Mouse (Mus musculus) lung, embryonic 15.5 days (tissue): Measurements from ENCODE around the gene Plxnd1. TPM values are rescaled to one million over a fixed set of nuclear protein-coding genes. Genes with fewer than 3 reads are reported as not detected.
A peak's percentile ranks its signal among the peaks of the same experiment; 100 is the strongest.

ENCODE experiments used
- ATAC-seq: fragments of 200-750 bp; cut with Nextera tagmentation; 2 replicates; pipeline ENCODE4 v1.8.0; 2017; ENCODE audit warnings: moderate number of reproducible peaks, borderline replicate concordance; ENCODE audit not compliant: low FRiP score, low TSS enrichment; ENCODE audit errors: extremely low read depth
- H3K27ac ChIP-seq: fragments of 300-500 bp; sonication (generic); 2 replicates; pipeline ENCODE4 v1.5.1; 2015; ENCODE audit warnings: moderate library complexity, mild to moderate bottlenecking, inconsistent platforms
- H3K27me3 ChIP-seq: fragments of 300-500 bp; sonication (generic); 2 replicates; pipeline ENCODE4 v1.6.1; 2015; ENCODE audit warnings: inconsistent platforms
- H3K36me3 ChIP-seq: fragments of 300-500 bp; sonication (generic); 2 replicates; pipeline ENCODE4 v1.6.1; 2015; ENCODE audit warnings: inconsistent platforms
- H3K4me1 ChIP-seq: fragments of 300-500 bp; sonication (generic); 2 replicates; pipeline ENCODE4 v1.6.1; 2015; ENCODE audit warnings: inconsistent platforms
- H3K4me2 ChIP-seq: fragments of 300-500 bp; sonication (generic); 2 replicates; pipeline ENCODE4 v1.6.1; 2015; ENCODE audit warnings: inconsistent platforms, mild to moderate bottlenecking, moderate library complexity
- H3K4me3 ChIP-seq: fragments of 300-500 bp; sonication (generic); 2 replicates; pipeline ENCODE4 v1.5.1; 2015; ENCODE audit warnings: mild to moderate bottlenecking, inconsistent platforms
- H3K9ac ChIP-seq: fragments of 300-500 bp; sonication (generic); 2 replicates; pipeline ENCODE4 v1.6.1; 2015; ENCODE audit warnings: inconsistent platforms
- H3K9me3 ChIP-seq: fragments of 300-500 bp; sonication (generic); 2 replicates; pipeline ENCODE4 v1.6.1; 2016; ENCODE audit warnings: inconsistent platforms
- WGBS: fragments of 180-500 bp; shearing (Covaris S2); methylation state at CpG from one replicate; pipeline ENCODE4 v1.1.7; 2015; 5-methylcytosine and 5-hydroxymethylcytosine counted together
- polyA plus RNA-seq: library from polyadenylated mRNA; unstranded; fragments of >200 nt; fragmentation: Nextera tagmentation; extraction: Ambion mirVana; gene quantifications from 2 replicates; pipeline ENCODE4 v1.2.1, GENCODE M21; 2015

The Plxnd1 gene
- polyA plus RNA-seq, 1 experiment from 2014 or later, result 53.5 TPM

DNA sequence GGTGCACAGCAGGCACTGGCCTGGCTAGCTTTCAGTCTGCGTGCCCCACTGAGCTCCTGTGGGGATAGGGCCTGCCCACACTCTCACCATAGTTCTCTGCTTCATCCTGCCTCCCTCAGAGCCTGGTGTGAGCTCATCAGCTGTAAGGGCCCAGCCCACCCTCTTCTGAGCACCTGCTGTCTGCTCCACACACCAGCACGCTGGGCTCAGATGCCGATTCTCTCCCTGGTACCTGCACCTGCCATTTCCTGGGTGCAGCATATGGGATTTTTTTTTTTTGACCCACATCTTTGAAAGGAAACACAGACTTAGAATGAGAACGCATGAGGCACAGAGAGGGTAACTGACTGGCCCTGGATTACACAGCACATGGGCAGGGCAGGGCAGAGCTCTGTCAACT is 5.2 kb downstream of the Plxnd1 start:
- H3K4me3 ChIP-seq, result peak overlapping the region; percentile 6
- H3K9ac ChIP-seq, result 0 out of 2 replicates have a peak overlapping the region, but pooled peaks have one; percentile 8
- H3K27me3 ChIP-seq, result peaks cover 26% of the 10 kb centered on the region
- no peak overlapping the region for H3K27ac ChIP-seq
- H3K36me3 ChIP-seq, result no peaks in the 10 kb centered on the region
- peaks cover 84% of the 10 kb centered on the region for H3K4me1 ChIP-seq
- no peaks in the 10 kb centered on the region for H3K9me3 ChIP-seq
- peak overlapping the region; percentile 86 for H3K4me2 ChIP-seq
- ATAC-seq, result no peak
- WGBS, result 72% methylated on average over 4 of the region's 4 CpGs

DNA sequence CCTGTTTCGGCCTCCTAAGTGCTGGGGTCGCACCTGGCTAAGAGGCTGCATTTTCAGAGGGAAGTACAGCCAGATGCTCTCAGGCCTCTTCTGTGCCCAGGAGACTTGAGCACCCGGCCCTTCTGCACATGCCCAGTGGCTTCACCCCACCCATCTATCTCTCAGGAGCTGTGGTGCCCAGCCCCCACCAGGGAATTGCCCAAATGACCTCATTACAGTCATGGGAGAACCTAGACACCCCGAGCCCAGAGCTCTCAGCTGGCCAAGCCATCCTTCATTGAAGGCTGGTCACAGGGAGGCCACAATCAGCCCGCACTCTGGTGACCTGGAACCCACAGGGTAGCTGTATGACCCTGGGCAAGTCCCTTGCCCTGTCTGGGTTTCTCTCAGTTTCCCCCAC is 5.8 kb downstream of the Plxnd1 start:
- H3K27ac ChIP-seq, result no peak overlapping the region
- no peaks in the 10 kb centered on the region for H3K36me3 ChIP-seq
- peak overlapping the region; percentile 86 for H3K4me2 ChIP-seq
- 75% methylated on average over 5 of the region's 5 CpGs for WGBS
- peaks cover 90% of the 10 kb centered on the region for H3K4me1 ChIP-seq
- H3K4me3 ChIP-seq, result peak overlapping the region; percentile 6; the same call in 1 of the 2 replicates
- H3K27me3 ChIP-seq, result peaks cover 23% of the 10 kb centered on the region
- H3K9ac ChIP-seq, result no peak overlapping the region
- ATAC-seq, result no peak
- no peaks in the 10 kb centered on the region for H3K9me3 ChIP-seq

DNA sequence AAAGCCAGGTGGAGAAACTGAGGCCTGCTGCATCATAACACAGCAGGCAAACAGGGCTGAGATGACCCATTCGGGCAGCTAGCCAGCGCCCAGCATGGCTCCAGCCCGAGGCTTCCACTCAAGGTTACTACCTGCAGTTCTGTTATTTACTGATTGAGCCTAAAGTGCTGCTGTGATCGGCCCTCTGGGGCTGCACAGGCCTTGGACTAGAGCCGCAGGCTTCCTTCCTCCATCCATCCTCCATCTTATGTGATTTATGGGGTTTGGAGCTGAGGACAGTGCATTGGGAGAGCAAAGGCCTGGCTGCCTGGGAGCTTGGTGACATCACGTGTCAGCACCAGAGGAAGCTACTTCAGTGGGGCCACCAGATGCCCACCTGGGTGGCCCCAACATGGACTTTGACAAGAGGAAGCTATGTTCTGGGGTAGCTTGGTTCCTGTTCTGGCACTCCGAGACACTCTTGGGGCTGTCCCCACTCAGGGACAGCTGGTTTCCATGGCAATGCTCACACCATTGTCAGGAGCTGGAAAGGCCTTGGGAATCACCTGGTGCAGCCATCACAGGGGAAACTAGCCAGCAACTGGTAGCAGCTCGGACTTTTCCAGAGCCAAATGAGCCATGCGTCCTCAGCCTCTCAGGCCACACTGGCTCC is 7.6 kb downstream of the Plxnd1 start:
- Histone ChIP-seq H3K36me3 (no peaks in the 10 kb centered on the region), H3K27me3 (peaks cover 4% of the 10 kb centered on the region; the same call in 1 of the 2 replicates), H3K4me3 (no peak overlapping the region; the same call in 1 of the 2 replicates), H3K4me2 (peak overlapping the region; percentile 41), H3K27ac (peak overlapping the region; percentile 94), H3K4me1 (peaks cover 94% of the 10 kb centered on the region), H3K9ac (no peak overlapping the region), H3K9me3 (no peaks in the 10 kb centered on the region)
- 45% methylated on average over 9 of the region's 9 CpGs for WGBS
- ATAC-seq, result no peak

DNA sequence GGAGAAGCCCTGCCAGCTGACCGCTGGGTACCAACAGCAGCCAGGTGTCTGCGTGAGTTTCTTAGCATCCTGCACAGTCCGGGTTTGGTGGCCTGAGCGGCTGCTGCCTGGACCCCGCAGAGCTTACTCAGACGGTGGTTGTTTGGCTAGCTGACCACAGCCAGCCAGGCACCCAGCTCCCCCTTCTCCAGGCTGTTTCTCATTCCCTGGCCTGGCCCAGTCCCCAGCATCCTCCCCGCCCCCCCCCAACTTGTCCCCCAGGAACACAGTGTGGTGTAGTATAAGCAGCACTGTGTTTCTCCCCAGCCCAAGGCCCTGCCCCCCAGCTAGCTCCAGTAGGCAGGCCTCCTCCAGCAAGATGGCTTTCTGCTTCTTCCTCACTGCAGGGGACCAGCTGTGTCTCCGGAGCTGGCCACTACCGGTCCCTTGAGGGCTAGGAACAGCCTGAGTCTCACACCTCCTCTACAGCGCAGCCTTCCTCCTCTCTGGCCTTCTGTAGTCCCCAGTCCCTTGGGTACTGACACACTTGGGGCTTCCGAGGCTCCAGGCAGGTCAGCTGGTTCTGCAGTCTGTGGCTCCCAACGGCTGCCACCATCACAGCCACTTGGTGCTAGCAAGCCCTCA is 8.2 kb downstream of the Plxnd1 start:
- no peaks in the 10 kb centered on the region for H3K27me3 ChIP-seq
- no peaks in the 10 kb centered on the region for H3K9me3 ChIP-seq
- 43% methylated on average over 12 of the region's 12 CpGs for WGBS
- no peaks in the 10 kb centered on the region for H3K36me3 ChIP-seq
- peak overlapping the region; percentile 21; the same call in 1 of the 2 replicates for H3K9ac ChIP-seq
- peak overlapping the region; percentile 41 for H3K4me2 ChIP-seq
- peaks cover 91% of the 10 kb centered on the region for H3K4me1 ChIP-seq
- ATAC-seq, result no peak
- H3K27ac ChIP-seq, result peak overlapping the region; percentile 94
- H3K4me3 ChIP-seq, result no peak overlapping the region; the same call in none of the 2 replicates

DNA sequence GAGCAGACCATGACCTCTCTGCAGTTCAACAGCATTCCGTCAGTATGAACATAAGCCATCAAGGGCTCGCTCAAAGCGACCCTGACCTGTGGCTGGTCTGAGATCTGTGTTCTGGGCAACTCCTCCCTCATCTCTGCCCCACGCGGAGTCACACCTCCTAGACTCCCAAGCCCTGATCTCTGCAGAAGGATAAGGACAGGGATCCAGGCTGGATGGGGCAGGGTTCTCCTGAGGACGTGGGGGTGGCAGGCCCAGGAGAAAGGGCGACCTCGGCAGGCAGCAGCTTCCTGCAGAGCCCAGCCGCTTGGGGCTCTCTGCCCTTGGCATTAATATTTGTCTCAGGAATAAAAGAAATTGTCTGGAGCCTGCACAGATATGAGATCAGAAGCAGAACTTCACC is 9.2 kb downstream of the Plxnd1 start:
- Histone ChIP-seq H3K27me3 (no peaks in the 10 kb centered on the region), H3K9ac (no peak overlapping the region), H3K4me2 (peak overlapping the region; percentile 41), H3K4me3 (no peak overlapping the region; the same call in 1 of the 2 replicates), H3K4me1 (peaks cover 83% of the 10 kb centered on the region), H3K9me3 (no peaks in the 10 kb centered on the region), H3K36me3 (no peaks in the 10 kb centered on the region), H3K27ac (peak overlapping the region; percentile 94)
- ATAC-seq, result no peak
- WGBS, result 25% methylated on average over 9 of the region's 9 CpGs

DNA sequence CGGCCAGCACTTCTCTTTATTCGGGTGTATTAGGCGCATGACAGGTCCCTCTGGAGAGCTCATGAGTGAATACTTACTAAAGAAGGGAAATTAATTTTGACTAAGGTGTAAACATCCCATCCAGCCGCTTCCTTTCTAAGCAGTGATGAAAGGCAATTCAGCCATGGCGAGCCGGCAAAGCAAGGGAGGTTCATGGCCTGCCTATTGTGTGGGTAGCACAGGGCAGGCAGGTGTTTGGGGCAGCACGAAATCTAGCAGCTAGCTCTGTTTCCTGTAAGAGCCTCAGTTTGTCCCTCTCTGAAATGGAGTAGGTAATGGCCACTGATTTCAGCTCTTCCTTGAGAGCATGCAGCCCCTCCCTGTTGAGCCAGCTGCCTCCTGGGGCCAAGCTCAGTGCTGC is 10.2 kb downstream of the Plxnd1 start:
- Histone ChIP-seq H3K9ac (no peak overlapping the region), H3K27me3 (no peaks in the 10 kb centered on the region), H3K4me3 (no peak overlapping the region), H3K27ac (peak overlapping the region; percentile 94), H3K9me3 (no peaks in the 10 kb centered on the region), H3K4me1 (peaks cover 74% of the 10 kb centered on the region), H3K36me3 (peaks cover 7% of the 10 kb centered on the region; the same call in 1 of the 2 replicates), H3K4me2 (peak overlapping the region; percentile 41; the same call in 1 of the 2 replicates)
- WGBS, result 44% methylated on average over 7 of the region's 7 CpGs
- no peak for ATAC-seq

DNA sequence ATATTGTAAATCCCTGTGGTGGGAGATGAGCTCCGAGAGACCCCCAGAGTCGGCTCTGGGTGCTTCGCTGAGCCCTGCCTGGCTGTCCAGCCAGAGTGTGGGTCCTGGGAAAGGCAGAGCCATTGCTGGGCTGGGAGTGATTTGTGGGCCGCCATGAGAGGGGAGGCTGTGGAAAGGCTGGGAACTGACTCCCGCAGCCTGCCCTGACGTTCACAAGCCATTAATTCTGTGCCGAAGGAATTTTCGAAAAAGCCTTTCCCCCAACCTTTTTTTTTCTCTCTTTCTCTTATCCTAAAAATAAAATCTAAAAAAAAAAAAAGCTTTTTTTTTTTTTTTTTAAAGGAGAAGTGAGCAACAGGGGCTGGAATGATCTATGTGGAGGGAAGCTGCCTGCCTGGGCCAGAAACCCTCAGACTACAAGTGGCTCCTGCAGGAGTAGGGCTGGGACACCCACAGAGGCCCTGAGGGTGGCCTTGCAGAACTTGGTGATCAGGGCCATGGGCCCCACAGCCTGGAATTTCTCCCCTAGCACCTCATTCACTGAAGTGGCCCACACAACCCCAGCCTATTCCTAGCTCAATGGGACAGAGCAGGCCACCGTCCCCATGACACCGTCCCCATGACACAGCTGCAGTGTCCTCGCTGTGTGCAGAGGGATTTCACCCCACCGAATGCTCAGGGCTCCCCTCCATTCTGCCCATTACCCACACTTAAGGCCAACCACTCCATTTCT is 11.3 kb downstream of the Plxnd1 start:
- ATAC-seq, result peak; percentile 76
- Histone ChIP-seq H3K9me3 (no peaks in the 10 kb centered on the region), H3K9ac (no peak overlapping the region), H3K4me2 (peak overlapping the region; percentile 34), H3K27ac (peak overlapping the region; percentile 94), H3K36me3 (peaks cover 14% of the 10 kb centered on the region; the same call in 1 of the 2 replicates), H3K27me3 (no peaks in the 10 kb centered on the region), H3K4me3 (no peak overlapping the region), H3K4me1 (peaks cover 65% of the 10 kb centered on the region)
- 31% methylated on average over 12 of the region's 12 CpGs for WGBS

DNA sequence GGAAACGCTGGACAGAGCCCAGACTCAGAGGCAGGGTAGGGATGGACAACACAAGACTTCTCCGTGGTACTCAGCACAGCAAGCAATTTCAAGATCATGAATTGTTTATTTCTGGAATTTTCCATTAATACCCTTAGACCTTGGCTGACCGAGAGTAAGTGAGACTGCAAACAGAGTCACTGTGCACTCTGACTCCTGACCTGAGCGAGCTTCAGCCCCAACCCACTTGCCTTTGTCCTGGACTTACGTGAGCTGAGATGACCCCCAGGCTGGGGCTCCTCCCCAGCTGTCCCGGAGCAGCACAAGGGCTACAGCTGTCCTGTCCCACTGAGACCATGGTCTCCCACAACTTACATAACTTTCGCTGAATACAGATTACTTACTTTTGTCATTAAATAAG is 11.9 kb downstream of the Plxnd1 start:
- H3K4me3 ChIP-seq, result no peak overlapping the region
- peak overlapping the region; percentile 34 for H3K4me2 ChIP-seq
- H3K27ac ChIP-seq, result peak overlapping the region; percentile 94
- peaks cover 62% of the 10 kb centered on the region for H3K4me1 ChIP-seq
- 35% methylated on average over 7 of the region's 7 CpGs for WGBS
- H3K36me3 ChIP-seq, result peaks cover 20% of the 10 kb centered on the region; the same call in 1 of the 2 replicates
- H3K9ac ChIP-seq, result no peak overlapping the region
- no peak for ATAC-seq
- H3K27me3 ChIP-seq, result no peaks in the 10 kb centered on the region
- no peaks in the 10 kb centered on the region for H3K9me3 ChIP-seq

DNA sequence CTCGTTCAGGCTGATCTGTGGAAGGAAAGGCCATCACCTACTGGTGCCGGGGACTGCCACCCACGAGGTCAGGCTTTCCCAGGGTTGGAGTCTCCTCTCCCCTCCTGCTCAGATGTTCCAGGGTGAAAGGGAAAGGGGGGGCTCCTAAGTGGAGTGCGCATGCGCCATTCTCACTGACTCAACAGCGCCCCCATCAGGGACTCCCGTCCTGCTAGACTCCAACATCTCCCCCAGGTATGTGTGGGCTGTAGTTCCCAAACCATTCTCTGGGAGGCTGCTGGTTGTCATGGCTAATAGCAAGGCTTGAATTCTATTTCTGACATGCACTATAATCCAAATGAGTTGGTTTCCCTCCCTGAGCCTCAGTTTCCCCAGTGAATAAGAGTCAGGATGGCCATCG is 16.2 kb downstream of the Plxnd1 start:
- WGBS, result 67% methylated on average over 8 of the region's 8 CpGs
- no peak for ATAC-seq
- Histone ChIP-seq H3K9ac (no peak overlapping the region), H3K27ac (no peak overlapping the region), H3K4me1 (peaks cover 24% of the 10 kb centered on the region), H3K36me3 (peaks cover 53% of the 10 kb centered on the region), H3K9me3 (no peaks in the 10 kb centered on the region), H3K4me3 (no peak overlapping the region), H3K27me3 (no peaks in the 10 kb centered on the region), H3K4me2 (no peak overlapping the region)

DNA sequence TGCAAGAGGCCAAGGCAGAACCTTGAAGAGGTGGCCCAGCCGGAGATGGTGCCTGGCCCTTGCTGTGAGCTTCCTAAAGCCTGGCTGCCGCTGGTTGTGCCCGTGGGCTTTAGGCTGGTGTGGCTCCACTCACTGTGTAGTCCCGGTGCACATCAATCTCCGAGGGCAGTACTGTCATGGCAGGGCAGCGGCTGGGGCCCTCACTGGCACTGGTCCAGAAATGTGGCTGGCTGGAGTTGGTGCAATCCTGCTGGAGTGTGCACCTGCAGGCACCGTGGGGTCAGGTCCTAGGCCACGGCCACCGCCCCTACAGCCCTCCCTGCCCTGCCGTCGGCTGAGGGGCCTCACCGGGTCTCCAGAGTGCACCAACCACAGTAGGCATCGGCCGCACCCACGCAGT is 17.0 kb downstream of the Plxnd1 start:
- WGBS, result 73% methylated on average over 15 of the region's 15 CpGs
- H3K36me3 ChIP-seq, result peaks cover 55% of the 10 kb centered on the region
- H3K9me3 ChIP-seq, result no peaks in the 10 kb centered on the region
- H3K9ac ChIP-seq, result no peak overlapping the region
- no peak overlapping the region for H3K27ac ChIP-seq
- H3K4me3 ChIP-seq, result no peak overlapping the region
- ATAC-seq, result no peak
- H3K4me1 ChIP-seq, result peaks cover 24% of the 10 kb centered on the region
- H3K4me2 ChIP-seq, result no peak overlapping the region
- no peaks in the 10 kb centered on the region for H3K27me3 ChIP-seq

DNA sequence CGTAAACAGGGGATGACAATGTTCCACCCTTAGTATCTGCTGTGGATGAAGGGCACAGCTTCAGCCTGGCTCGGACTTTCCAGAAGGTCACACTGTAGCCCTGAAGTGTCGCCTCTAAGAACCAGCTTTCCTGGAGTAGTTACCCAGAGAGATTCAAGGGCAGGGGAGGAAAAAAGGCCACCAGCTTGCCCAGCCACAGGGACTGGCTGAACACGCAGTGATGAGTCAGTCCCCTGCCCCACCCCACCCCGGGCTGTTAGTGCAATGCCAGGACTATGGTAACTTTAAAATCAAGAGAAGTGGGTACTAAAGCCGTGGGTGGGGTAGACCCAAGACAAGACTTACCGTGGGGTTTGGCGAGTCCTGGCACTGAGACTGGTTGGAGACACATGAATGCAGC is 19.2 kb downstream of the Plxnd1 start:
- Histone ChIP-seq H3K9ac (no peak overlapping the region), H3K4me3 (no peak overlapping the region), H3K9me3 (no peaks in the 10 kb centered on the region), H3K36me3 (peaks cover 57% of the 10 kb centered on the region), H3K27me3 (no peaks in the 10 kb centered on the region), H3K4me2 (no peak overlapping the region), H3K4me1 (peaks cover 32% of the 10 kb centered on the region), H3K27ac (no peak overlapping the region)
- no peak for ATAC-seq
- 82% methylated on average over 8 of the region's 8 CpGs for WGBS
